17 mouse cellular contexts compared by ENCODE assay signal in genomic region chr4:132254986-132255385, GRCm38 (mm10). TPM values are rescaled to one million over a fixed set of nuclear protein-coding genes. Genes with fewer than 3 reads are reported as not detected.
DNase-seq lines count a peak whose midpoint lies in the region; ATAC-seq and TF ChIP-seq lines count a peak whose summit lies in the region.
"Had no signal": no experiment of that assay in that cellular context is flagged by ENCODE, and none has a peak within 500 bp of the region (broad histone marks: within the 10 kb centered on the region; RNA-seq: fewer than 3 reads in every experiment).

No protein-coding gene starts in this region.

- POLR2A ChIA-PET in Patski (lab: Charles Lee), result no interaction called here

- CTCF ChIA-PET in Patski (lab: Charles Lee), result no interaction called here

- H3K4me2 ChIP-seq in intestine, postnatal 0 days (replicated peaks; ENCODE audit: low read depth), result no peak overlapping the region
- H3K4me2 ChIP-seq in intestine, embryonic 16.5 days (ENCODE audit: low read depth, low read length), result no peak overlapping the region
- H3K4me2 ChIP-seq in stomach, postnatal 0 days (replicated peaks; ENCODE audit: low read depth), result no peak overlapping the region
- H3K4me2 ChIP-seq: hindbrain, embryonic 15.5 days; limb, embryonic 13.5 days; neural tube, embryonic 15.5 days had no signal

- H3K4me3 ChIP-seq in intestine, postnatal 0 days (ENCODE audit: low read depth, low read length), result no peak overlapping the region
- H3K4me3 ChIP-seq in intestine, embryonic 16.5 days (ENCODE audit: low read length), result no peak overlapping the region
- no peak overlapping the region for H3K4me3 ChIP-seq in stomach, postnatal 0 days (ENCODE audit: low read depth, low read length)
- H3K4me3 ChIP-seq: hindbrain, embryonic 15.5 days; limb, embryonic 13.5 days; neural tube, embryonic 15.5 days had no signal

- H3K9me3 ChIP-seq in intestine, postnatal 0 days (ENCODE audit: control insufficient read depth), result no peaks in the 10 kb centered on the region
- no peaks in the 10 kb centered on the region for H3K9me3 ChIP-seq in intestine, embryonic 16.5 days (ENCODE audit: control insufficient read depth, low read length)
- H3K9me3 ChIP-seq in stomach, postnatal 0 days (ENCODE audit: control insufficient read depth, low read length), result no peaks in the 10 kb centered on the region
- H3K9me3 ChIP-seq: hindbrain, embryonic 15.5 days; limb, embryonic 13.5 days; neural tube, embryonic 15.5 days had no signal

- H3K27ac ChIP-seq in intestine, postnatal 0 days (ENCODE audit: low read depth, low read length), result no peak overlapping the region
- H3K27ac ChIP-seq in intestine, embryonic 16.5 days (ENCODE audit: low read length), result no peak overlapping the region
- no peak overlapping the region for H3K27ac ChIP-seq in stomach, postnatal 0 days (replicated peaks)
- H3K27ac ChIP-seq: hindbrain, embryonic 15.5 days; limb, embryonic 13.5 days; neural tube, embryonic 15.5 days had no signal

- no peak for TF ChIP-seq EP300 in stomach, postnatal 0 days (optimal IDR thresholded peaks at IDR 0.05)

- no peak overlapping the region for H3K9ac ChIP-seq in intestine, postnatal 0 days (ENCODE audit: low read depth, low read length)
- no peak overlapping the region for H3K9ac ChIP-seq in intestine, embryonic 16.5 days (ENCODE audit: low read depth, low read length)
- H3K9ac ChIP-seq in stomach, postnatal 0 days (ENCODE audit: low read length), result no peak overlapping the region
- H3K9ac ChIP-seq: hindbrain, embryonic 15.5 days; limb, embryonic 13.5 days; neural tube, embryonic 15.5 days had no signal

- in situ Hi-C loops in Patski (cut with MboI; ENCODE audit: low pct_unique_long_range_greater_than_20kb), result no loop called here

- peak; percentile 24 for TF ChIP-seq CTCF in intestine, postnatal 0 days (IDR thresholded peaks at IDR 0.05; ENCODE audit: low read depth)
- peak; percentile 22 for TF ChIP-seq CTCF in Patski (IDR thresholded peaks at IDR 0.05)
- TF ChIP-seq CTCF in stomach, postnatal 0 days (IDR thresholded peaks at IDR 0.05; ENCODE audit: low read depth), result peak; percentile 38; the same call in 1 of the 2 replicates

- H3K27me3 ChIP-seq in intestine, postnatal 0 days (replicated peaks; ENCODE audit: control insufficient read depth, insufficient read depth, low read length), result no peaks in the 10 kb centered on the region
- H3K27me3 ChIP-seq in intestine, embryonic 16.5 days (replicated peaks; ENCODE audit: control insufficient read depth, insufficient read depth, low read length), result no peaks in the 10 kb centered on the region
- H3K27me3 ChIP-seq in Patski, result no peaks in the 10 kb centered on the region
- H3K27me3 ChIP-seq in stomach, postnatal 0 days (ENCODE audit: control insufficient read depth, insufficient read depth, low read length), result no peaks in the 10 kb centered on the region
- H3K27me3 ChIP-seq: hindbrain, embryonic 15.5 days; limb, embryonic 13.5 days; neural tube, embryonic 15.5 days had no signal

- no peak for ATAC-seq in intestine, postnatal 0 days
- no peak for ATAC-seq in intestine, embryonic 16.5 days
- no peak for ATAC-seq in Patski
- no peak for ATAC-seq in stomach, postnatal 0 days (ENCODE audit: low FRiP score, low TSS enrichment)

- peaks cover 18% of the 10 kb centered on the region for H3K36me3 ChIP-seq in intestine, postnatal 0 days (ENCODE audit: control insufficient read depth, insufficient read depth)
- no peaks in the 10 kb centered on the region for H3K36me3 ChIP-seq in intestine, embryonic 16.5 days (ENCODE audit: control insufficient read depth, insufficient read depth, low read length)
- peaks cover 4% of the 10 kb centered on the region; the same call in 1 of the 2 replicates for H3K36me3 ChIP-seq in stomach, postnatal 0 days (ENCODE audit: control insufficient read depth, insufficient read depth, low read length)

- DNase-seq in retina, embryonic 14.5 days (ENCODE audit: low spot score), result peak; percentile 39
- DNase-seq in retina, postnatal 1 day, result no peak
- no peak for DNase-seq in Patski (ENCODE audit: low read depth, low spot score)
- DNase-seq in stomach, postnatal 0 days (ENCODE audit: low spot score), result no peak
- no peak for DNase-seq in adrenal gland, adult 8-10 months
- no peak for DNase-seq in adrenal gland, postnatal 36 days
- DNase-seq: cerebellum, adult 9-10 months; heart, adult 11 months; kidney, adult 2 months; layer of hippocampus, postnatal 36 days; right cerebral cortex, adult 18-20 months; spleen, adult 18-20 months had no signal

- WGBS in intestine, postnatal 0 days, result 87% methylated on average over 3 of the region's 3 CpGs
- WGBS in intestine, embryonic 16.5 days, result 79% methylated on average over 3 of the region's 3 CpGs
- 78% methylated on average over 3 of the region's 3 CpGs for WGBS in stomach, postnatal 0 days

- peaks cover 5% of the 10 kb centered on the region; the same call in 1 of the 2 replicates for H3K4me1 ChIP-seq in intestine, postnatal 0 days (replicated peaks; ENCODE audit: control insufficient read depth, insufficient read depth, low read length)
- peaks cover 10% of the 10 kb centered on the region for H3K4me1 ChIP-seq in intestine, embryonic 16.5 days (ENCODE audit: control insufficient read depth, insufficient read depth, low read length)
- H3K4me1 ChIP-seq in stomach, postnatal 0 days (replicated peaks; ENCODE audit: control insufficient read depth, insufficient read depth), result no peaks in the 10 kb centered on the region

RNA-seq across cellular contexts. Expression of gene Gmeb1, which starts 6.4 kb away (rescaled TPM):
- 8.9 and 9.6 TPM in 2 replicates for polyA plus RNA-seq in intestine, postnatal 0 days (2015; fragmentation: Nextera tagmentation; extraction: Ambion mirVana)
- polyA plus RNA-seq in intestine, embryonic 16.5 days (2015; fragmentation: Nextera tagmentation; extraction: Ambion mirVana), result 25.9 and 30.2 TPM in 2 replicates
- polyA plus RNA-seq in Patski (2021), result 14.0 TPM
- 11.2 and 11.4 TPM in 2 replicates for polyA plus RNA-seq in stomach, postnatal 0 days (2015; fragmentation: Nextera tagmentation; extraction: Ambion mirVana)
- 10 to 100 TPM; 16.3 to 24.8 (median 19.3) TPM for total RNA-seq in adrenal gland, adult 8-10 months (2022)
- total RNA-seq in adrenal gland, postnatal 36 days (2021), result 10 to 100 TPM; 16.4 to 20.5 TPM

RNA-seq across cellular contexts. Expression of gene Taf12, which starts 19.2 kb away (rescaled TPM):
- polyA plus RNA-seq in intestine, postnatal 0 days (2015; fragmentation: Nextera tagmentation; extraction: Ambion mirVana), result 43.2 and 47.5 TPM in 2 replicates
- 39.8 and 41.1 TPM in 2 replicates for polyA plus RNA-seq in intestine, embryonic 16.5 days (2015; fragmentation: Nextera tagmentation; extraction: Ambion mirVana)
- polyA plus RNA-seq in Patski (2021), result 19.1 TPM
- polyA plus RNA-seq in stomach, postnatal 0 days (2015; fragmentation: Nextera tagmentation; extraction: Ambion mirVana), result 23.9 and 24.0 TPM in 2 replicates
- 10 to 100 TPM; 25.6 to 33.0 (median 29.5) TPM for total RNA-seq in adrenal gland, adult 8-10 months (2022)
- total RNA-seq in adrenal gland, postnatal 36 days (2021), result 10 to 100 TPM; 26.3 to 37.4 TPM

RNA-seq across cellular contexts. Expression of gene Ythdf2, which starts 42.9 kb away (rescaled TPM):
- polyA plus RNA-seq in intestine, postnatal 0 days (2015; fragmentation: Nextera tagmentation; extraction: Ambion mirVana), result 38.3 and 44.9 TPM in 2 replicates
- 62.4 and 73.7 TPM in 2 replicates for polyA plus RNA-seq in intestine, embryonic 16.5 days (2015; fragmentation: Nextera tagmentation; extraction: Ambion mirVana)
- polyA plus RNA-seq in Patski (2021), result 35.5 TPM
- polyA plus RNA-seq in stomach, postnatal 0 days (2015; fragmentation: Nextera tagmentation; extraction: Ambion mirVana), result 52.6 and 53.8 TPM in 2 replicates
- total RNA-seq in adrenal gland, adult 8-10 months (2022), result 10 to 100 TPM; 48.1 to 62.4 (median 55.0) TPM
- 10 to 100 TPM; 48.1 to 57.0 TPM for total RNA-seq in adrenal gland, postnatal 36 days (2021)

RNA-seq across cellular contexts. Expression of gene Rab42, which starts 48.2 kb away (rescaled TPM):
- 48.2 and 48.3 TPM in 2 replicates for polyA plus RNA-seq in intestine, postnatal 0 days (2015; fragmentation: Nextera tagmentation; extraction: Ambion mirVana)
- polyA plus RNA-seq in intestine, embryonic 16.5 days (2015; fragmentation: Nextera tagmentation; extraction: Ambion mirVana), result 5.3 and 7.8 TPM in 2 replicates
- polyA plus RNA-seq in Patski (2021), result not detected
- 2.3 and 2.6 TPM in 2 replicates for polyA plus RNA-seq in stomach, postnatal 0 days (2015; fragmentation: Nextera tagmentation; extraction: Ambion mirVana)
- 1 to 10 TPM; 2.6 to 5.1 (median 3.9) TPM for total RNA-seq in adrenal gland, adult 8-10 months (2022)
- total RNA-seq in adrenal gland, postnatal 36 days (2021), result 1 to 10 TPM in 1 of 2 experiments, under 1 TPM in 1; 0.56 to 1.7 TPM
